Comparison of ENCODE assay signal across 16 mouse cellular contexts in genomic region chr5:124198473-124198872, GRCm38 (mm10).
"Had no signal": no experiment of that assay in that cellular context is flagged by ENCODE, and none has a peak within 500 bp of the region (broad histone marks: within the 10 kb centered on the region; RNA-seq: fewer than 3 reads in every experiment).

No protein-coding gene starts in this region.

- DNase-seq: kidney, adult 8-10 months; kidney, postnatal 14 days; layer of hippocampus, adult 9-11 months; lung, adult 2 months; lung, postnatal 14 days; lung, postnatal 4 days; midbrain, embryonic 14.5 days; thymus, adult 2 months; thymus, postnatal 25 days had no signal

- H3K27me3 ChIP-seq: kidney, embryonic 15.5 days; limb, embryonic 13.5 days; liver, embryonic 12.5 days had no signal

- H3K36me3 ChIP-seq: kidney, embryonic 15.5 days; limb, embryonic 10.5 days; limb, embryonic 13.5 days; liver, embryonic 12.5 days had no signal

- H3K9me3 ChIP-seq: kidney, embryonic 15.5 days; limb, embryonic 10.5 days; limb, embryonic 13.5 days; liver, embryonic 12.5 days had no signal

- H3K4me3 ChIP-seq: kidney, embryonic 15.5 days; layer of hippocampus, adult 2 months; limb, embryonic 10.5 days; limb, embryonic 13.5 days; liver, embryonic 12.5 days had no signal

- H3K9ac ChIP-seq: kidney, embryonic 15.5 days; limb, embryonic 13.5 days; liver, embryonic 12.5 days had no signal

- ATAC-seq: liver, embryonic 12.5 days had no signal

- H3K27ac ChIP-seq: kidney, embryonic 15.5 days; layer of hippocampus, adult 2 months; limb, embryonic 10.5 days; limb, embryonic 13.5 days; stomach, postnatal 0 days had no signal

- H3K4me2 ChIP-seq: kidney, embryonic 15.5 days; limb, embryonic 13.5 days; liver, embryonic 12.5 days; midbrain, embryonic 11.5 days had no signal
